Mouse (Mus musculus): ENCODE data around the gene Rpl7l1.
"Not testable (repeated sequence)": the region's sequence is repeated elsewhere in the genome, so short reads cannot be mapped to it uniquely, and the experiment has no call there.

Rpl7l1 gene

GRCm38 (mm10) chr17:46799680-46800079, 17.2 kb upstream of the Rpl7l1 start:
- Histone ChIP-seq H3K36me3 (ENCODE audit: control insufficient read depth, insufficient read depth, low read length, poor library complexity, severe bottlenecking) (peaks cover 17% of the 10 kb centered on the region), H3K27me3 (ENCODE audit: control insufficient read depth, insufficient read depth, low read length, poor library complexity, severe bottlenecking) (no peaks in the 10 kb centered on the region; the same call in 1 of the 2 replicates)
- no peak for DNase-seq (ENCODE audit: low read depth, low spot score)

- DNase-seq (ENCODE audit: low read depth, low spot score) = no peak
- H3K27me3 ChIP-seq (ENCODE audit: control insufficient read depth, insufficient read depth, low read length, poor library complexity, severe bottlenecking) = no peaks in the 10 kb centered on the region; the same call in 1 of the 2 replicates
Measured at GRCm38 (mm10) chr17:46797386-46797785, 14.9 kb upstream of the Rpl7l1 start.

GRCm38 (mm10) chr17:46796743-46797142, 14.3 kb upstream of the Rpl7l1 start:
- H3K36me3 ChIP-seq (ENCODE audit: control insufficient read depth, insufficient read depth, low read length, poor library complexity, severe bottlenecking) = peaks cover 16% of the 10 kb centered on the region
- no peaks in the 10 kb centered on the region; the same call in 1 of the 2 replicates for H3K27me3 ChIP-seq (ENCODE audit: control insufficient read depth, insufficient read depth, low read length, poor library complexity, severe bottlenecking)
- no peak for DNase-seq (ENCODE audit: low read depth, low spot score)

More at GRCm38 (mm10) chr17:46797386-46797785, 14.9 kb upstream of the Rpl7l1 start:
- H3K36me3 ChIP-seq (ENCODE audit: control insufficient read depth, insufficient read depth, low read length, poor library complexity, severe bottlenecking) = peaks cover 16% of the 10 kb centered on the region

- H3K36me3 ChIP-seq (ENCODE audit: control insufficient read depth, insufficient read depth, low read length, poor library complexity, severe bottlenecking) = peaks cover 5% of the 10 kb centered on the region; the same call in 1 of the 2 replicates
- H3K27me3 ChIP-seq (ENCODE audit: control insufficient read depth, insufficient read depth, low read length, poor library complexity, severe bottlenecking) = no peaks in the 10 kb centered on the region
- DNase-seq (ENCODE audit: low read depth, low spot score) = no peak
Measured at GRCm38 (mm10) chr17:46792963-46793362, 10.5 kb upstream of the Rpl7l1 start.

- H3K36me3 ChIP-seq (ENCODE audit: control insufficient read depth, insufficient read depth, low read length, poor library complexity, severe bottlenecking); DNase-seq (ENCODE audit: low read depth, low spot score): not testable (repeated sequence)
Measured at GRCm38 (mm10) chr17:46787974-46788373, 5.5 kb upstream of the Rpl7l1 start.

GRCm38 (mm10) chr17:46786952-46787351, 4.5 kb upstream of the Rpl7l1 start:
- Histone ChIP-seq H3K27me3 (ENCODE audit: control insufficient read depth, insufficient read depth, low read length, poor library complexity, severe bottlenecking) (no peaks in the 10 kb centered on the region), H3K36me3 (ENCODE audit: control insufficient read depth, insufficient read depth, low read length, poor library complexity, severe bottlenecking) (no peaks in the 10 kb centered on the region)
- DNase-seq (ENCODE audit: low read depth, low spot score) = no peak

More at GRCm38 (mm10) chr17:46787974-46788373, 5.5 kb upstream of the Rpl7l1 start:
- not testable (repeated sequence) for H3K27me3 ChIP-seq (ENCODE audit: control insufficient read depth, insufficient read depth, low read length, poor library complexity, severe bottlenecking)

GRCm38 (mm10) chr17:46783222-46783565, 722 bp upstream of the Rpl7l1 start:
- Histone ChIP-seq H3K36me3 (ENCODE audit: control insufficient read depth, insufficient read depth, low read length, poor library complexity, severe bottlenecking) (peaks cover 5% of the 10 kb centered on the region), H3K27me3 (ENCODE audit: control insufficient read depth, insufficient read depth, low read length, poor library complexity, severe bottlenecking) (no peaks in the 10 kb centered on the region)
- DNase-seq (ENCODE audit: low read depth, low spot score) = no peak

GRCm38 (mm10) chr17:46781876-46782275, 596 bp downstream of the Rpl7l1 start:
- Histone ChIP-seq H3K36me3 (ENCODE audit: control insufficient read depth, insufficient read depth, low read length, poor library complexity, severe bottlenecking) (peaks cover 11% of the 10 kb centered on the region), H3K27me3 (ENCODE audit: control insufficient read depth, insufficient read depth, low read length, poor library complexity, severe bottlenecking) (no peaks in the 10 kb centered on the region)
- no peak for DNase-seq (ENCODE audit: low read depth, low spot score)

- peaks cover 11% of the 10 kb centered on the region for H3K36me3 ChIP-seq (ENCODE audit: control insufficient read depth, insufficient read depth, low read length, poor library complexity, severe bottlenecking)
- no peak for DNase-seq (ENCODE audit: low read depth, low spot score)
Measured at GRCm38 (mm10) chr17:46776087-46776486, 6.4 kb downstream of the Rpl7l1 start.

GRCm38 (mm10) chr17:46775070-46775469, 7.4 kb downstream of the Rpl7l1 start:
- no peak for DNase-seq (ENCODE audit: low read depth, low spot score)
- Histone ChIP-seq H3K27me3 (ENCODE audit: control insufficient read depth, insufficient read depth, low read length, poor library complexity, severe bottlenecking) (no peaks in the 10 kb centered on the region), H3K36me3 (ENCODE audit: control insufficient read depth, insufficient read depth, low read length, poor library complexity, severe bottlenecking) (peaks cover 8% of the 10 kb centered on the region)

More at GRCm38 (mm10) chr17:46776087-46776486, 6.4 kb downstream of the Rpl7l1 start:
- H3K27me3 ChIP-seq (ENCODE audit: control insufficient read depth, insufficient read depth, low read length, poor library complexity, severe bottlenecking) = no peaks in the 10 kb centered on the region

GRCm38 (mm10) chr17:46774131-46774472, 8.4 kb downstream of the Rpl7l1 start:
- no peak for DNase-seq (ENCODE audit: low read depth, low spot score)
- Histone ChIP-seq H3K36me3 (ENCODE audit: control insufficient read depth, insufficient read depth, low read length, poor library complexity, severe bottlenecking) (peaks cover 8% of the 10 kb centered on the region), H3K27me3 (ENCODE audit: control insufficient read depth, insufficient read depth, low read length, poor library complexity, severe bottlenecking) (no peaks in the 10 kb centered on the region)

GRCm38 (mm10) chr17:46773278-46774130, 9.0 kb downstream of the Rpl7l1 start:
- DNase-seq (ENCODE audit: low read depth, low spot score) = peak; percentile 42
- H3K27me3 ChIP-seq (ENCODE audit: control insufficient read depth, insufficient read depth, low read length, poor library complexity, severe bottlenecking) = no peaks in the 10 kb centered on the region
- peaks cover 8% of the 10 kb centered on the region for H3K36me3 ChIP-seq (ENCODE audit: control insufficient read depth, insufficient read depth, low read length, poor library complexity, severe bottlenecking)

- peaks cover under 1% of the 10 kb centered on the region for H3K36me3 ChIP-seq (ENCODE audit: control insufficient read depth, insufficient read depth, low read length, poor library complexity, severe bottlenecking)
- no peaks in the 10 kb centered on the region for H3K27me3 ChIP-seq (ENCODE audit: control insufficient read depth, insufficient read depth, low read length, poor library complexity, severe bottlenecking)
- DNase-seq (ENCODE audit: low read depth, low spot score) = peak; percentile 82
Measured at GRCm38 (mm10) chr17:46772404-46773277, 9.8 kb downstream of the Rpl7l1 start, which contains the start of gene 2310039H08Rik. 2310039H08Rik (plus strand) TSS chr17:46772635.

GRCm38 (mm10) chr17:46772038-46772403, 10.5 kb downstream of the Rpl7l1 start:
- H3K36me3 ChIP-seq (ENCODE audit: control insufficient read depth, insufficient read depth, low read length, poor library complexity, severe bottlenecking) = no peaks in the 10 kb centered on the region; the same call in none of the 2 replicates
- DNase-seq (ENCODE audit: low read depth, low spot score) = no peak
- no peaks in the 10 kb centered on the region for H3K27me3 ChIP-seq (ENCODE audit: control insufficient read depth, insufficient read depth, low read length, poor library complexity, severe bottlenecking)

- no peaks in the 10 kb centered on the region for H3K27me3 ChIP-seq (ENCODE audit: control insufficient read depth, insufficient read depth, low read length, poor library complexity, severe bottlenecking)
- no peaks in the 10 kb centered on the region; the same call in none of the 2 replicates for H3K36me3 ChIP-seq (ENCODE audit: control insufficient read depth, insufficient read depth, low read length, poor library complexity, severe bottlenecking)
- DNase-seq (ENCODE audit: low read depth, low spot score) = no peak
Measured at GRCm38 (mm10) chr17:46771616-46772015, 10.9 kb downstream of the Rpl7l1 start.
